Mouse (Mus musculus) layer of hippocampus, adult 9-11 months (tissue): ENCODE measurements around the gene Il27.
"Not testable (repeated sequence)": the region's sequence is repeated elsewhere in the genome, so short reads cannot be mapped to it uniquely, and the experiment has no call there.

ENCODE experiments used
- DNase-seq: peaks from one replicate; pipeline ENCODE4 v3.0.0; 2022

Il27 gene

DNA sequence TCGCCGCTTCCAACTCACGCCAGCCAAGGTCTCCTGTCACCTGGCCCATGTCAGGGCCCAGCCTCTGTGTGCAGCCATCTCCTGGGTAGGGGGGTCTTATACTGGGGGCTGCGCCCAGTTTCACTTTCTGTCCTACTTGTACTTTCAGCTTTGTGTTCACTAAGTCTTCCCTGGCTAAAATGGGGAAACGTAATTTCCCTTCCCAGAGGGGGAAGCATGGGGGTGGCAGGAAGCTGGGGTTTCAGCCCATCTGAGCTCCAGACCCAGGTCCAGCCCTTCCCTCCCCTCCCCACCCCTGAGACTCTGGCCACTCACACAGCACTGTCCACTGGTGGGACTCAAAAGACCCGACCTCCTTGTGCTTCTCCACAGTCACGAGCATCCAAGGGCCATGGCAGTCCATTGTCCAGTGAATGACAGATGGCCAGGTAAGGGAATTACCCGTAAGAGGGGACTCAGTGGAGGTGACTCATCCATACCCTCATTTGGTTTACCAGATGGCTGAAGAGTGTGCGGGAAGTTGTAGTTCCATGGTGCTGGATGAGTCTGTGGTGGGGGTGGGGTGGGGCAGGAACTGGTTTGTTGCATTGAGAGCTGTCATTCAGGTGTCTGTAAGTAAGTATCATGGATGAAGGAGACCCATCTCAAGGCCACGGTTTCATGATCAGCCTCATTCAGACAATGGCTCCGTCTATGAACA is at the start of gene Il27:
TSS of gene Il27 (minus strand) at position 80 of the 700 bp plus-strand sequence.
- no peak for DNase-seq

DNA sequence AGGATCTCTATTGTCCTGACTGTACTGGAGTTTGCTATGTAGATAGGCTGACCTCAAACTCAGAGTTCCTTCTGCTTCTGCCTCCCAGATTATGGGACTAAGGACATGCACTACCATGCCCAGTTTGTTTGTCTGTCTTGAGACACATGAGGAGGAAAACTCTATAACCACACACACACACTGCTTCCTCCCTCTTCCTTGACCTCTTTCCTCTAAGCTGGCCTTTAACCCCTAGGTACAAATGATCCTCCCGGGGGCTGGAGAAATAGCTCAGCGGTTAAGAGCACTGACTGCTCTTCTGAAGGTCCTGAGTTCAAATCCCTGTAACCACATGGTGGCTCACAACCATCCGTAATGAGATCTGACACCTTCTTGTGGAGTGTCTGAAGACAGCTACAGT is 49.6 kb upstream of the Il27 start:
- DNase-seq = no peak

- not testable (repeated sequence) for DNase-seq
Measured at GRCm38 (mm10) chr7:126643244-126643617, 48.5 kb upstream of the Il27 start.

- no peak for DNase-seq
Measured at GRCm38 (mm10) chr7:126642545-126643243, 48.0 kb upstream of the Il27 start.

- DNase-seq = no peak
Measured at GRCm38 (mm10) chr7:126636733-126637520, 42.2 kb upstream of the Il27 start.

- no peak for DNase-seq
Measured at GRCm38 (mm10) chr7:126635375-126635774, 40.6 kb upstream of the Il27 start.

GRCm38 (mm10) chr7:126632478-126632877 is 37.7 kb upstream of the Il27 start:
- no peak for DNase-seq

- no peak for DNase-seq
Measured at GRCm38 (mm10) chr7:126630824-126631518, 36.2 kb upstream of the Il27 start, which contains the start of gene Nupr1. Nupr1 (minus strand) TSS chr7:126630861.

- DNase-seq = no peak
Measured at GRCm38 (mm10) chr7:126629915-126630314, 35.2 kb upstream of the Il27 start.

- no peak for DNase-seq
Measured at GRCm38 (mm10) chr7:126628111-126628510, 33.4 kb upstream of the Il27 start.

- DNase-seq = no peak
Measured at GRCm38 (mm10) chr7:126625807-126626600, 31.3 kb upstream of the Il27 start.

DNA sequence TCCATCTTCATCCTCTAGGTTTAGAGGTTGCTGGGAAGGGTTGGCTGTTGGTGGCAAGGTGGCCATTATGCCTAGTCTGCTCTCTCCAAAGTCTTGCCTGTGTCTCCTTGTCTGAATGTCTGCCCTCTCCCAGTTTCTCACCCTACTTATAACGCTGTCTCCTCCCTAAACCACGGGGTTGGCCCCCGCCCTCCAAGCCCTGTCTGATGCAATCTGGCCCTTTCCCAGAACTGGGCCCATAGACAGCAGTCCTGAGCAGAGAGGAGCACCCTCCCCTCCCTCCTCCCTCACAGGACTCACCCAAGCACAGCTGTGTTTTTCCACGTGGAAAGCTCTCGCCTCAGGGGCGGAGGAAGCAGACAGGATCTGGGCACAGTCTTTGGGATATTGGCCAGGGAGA is 30.6 kb upstream of the Il27 start:
- peak; percentile 75 for DNase-seq

GRCm38 (mm10) chr7:126624774-126625173 is 30.0 kb upstream of the Il27 start:
- no peak for DNase-seq

- DNase-seq = no peak
Measured at GRCm38 (mm10) chr7:126623381-126623780, 28.6 kb upstream of the Il27 start.

GRCm38 (mm10) chr7:126621452-126622359 is 27.0 kb upstream of the Il27 start:
- no peak for DNase-seq

GRCm38 (mm10) chr7:126619559-126620275 is 25.0 kb upstream of the Il27 start:
- DNase-seq = no peak

DNA sequence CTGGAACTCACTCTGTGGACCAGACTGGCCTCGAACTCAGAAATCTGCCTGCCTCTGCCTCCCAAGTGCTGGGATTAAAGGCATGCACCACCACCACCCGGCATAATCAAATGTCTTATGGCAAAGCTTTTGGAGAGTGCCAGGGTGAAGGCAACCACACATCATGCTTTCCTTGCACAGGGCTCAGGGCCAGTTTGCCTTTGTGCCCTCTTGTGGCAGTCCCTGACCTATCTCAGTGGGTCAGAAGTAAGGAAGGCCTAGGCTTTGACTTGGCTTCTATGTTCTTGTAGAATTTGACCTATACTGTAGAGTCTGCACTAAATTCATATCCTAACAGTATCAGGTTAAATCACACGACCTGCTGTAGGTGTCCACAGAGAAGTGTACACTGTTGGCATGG is 22.0 kb upstream of the Il27 start:
- no peak for DNase-seq

GRCm38 (mm10) chr7:126612736-126613135 is 18.0 kb upstream of the Il27 start:
- DNase-seq = no peak

- DNase-seq = no peak
Measured at GRCm38 (mm10) chr7:126607796-126608195, 13.1 kb upstream of the Il27 start.

GRCm38 (mm10) chr7:126607064-126607463 is 12.3 kb upstream of the Il27 start:
- no peak for DNase-seq
